27 mouse cellular contexts compared by ENCODE assay signal in the genomic region with DNA sequence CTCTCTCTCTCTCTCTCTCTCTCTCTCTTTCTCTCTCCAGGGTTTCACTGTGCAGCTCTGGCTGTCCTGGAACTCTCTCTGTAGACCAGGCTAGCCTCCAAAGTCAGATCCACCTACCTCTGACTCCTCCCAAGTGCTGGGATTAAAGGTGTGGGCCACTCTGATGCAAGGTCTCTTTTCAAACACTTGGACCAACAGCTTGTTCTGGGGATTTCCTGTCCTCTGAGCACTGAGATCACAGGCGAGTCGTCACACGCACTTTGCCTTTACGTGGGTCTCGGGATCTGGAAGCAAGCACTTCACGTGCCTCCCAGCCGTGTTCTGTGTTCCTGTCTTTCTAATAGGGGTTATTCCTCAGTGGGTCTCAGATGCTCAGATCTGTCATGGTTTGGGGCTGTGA. TPM values are rescaled to one million over a fixed set of nuclear protein-coding genes. Genes with fewer than 3 reads are reported as not detected.
DNase-seq lines count a peak whose midpoint lies in the region; ATAC-seq and TF ChIP-seq lines count a peak whose summit lies in the region.
"Had no signal": no experiment of that assay in that cellular context is flagged by ENCODE, and none has a peak within 500 bp of the region (broad histone marks: within the 10 kb centered on the region; RNA-seq: fewer than 3 reads in every experiment).

No protein-coding gene starts in this region.

- H3K27me3 ChIP-seq in limb, embryonic 14.5 days (ENCODE audit: control insufficient read depth, insufficient read depth, low read length) = no peaks in the 10 kb centered on the region
- H3K27me3 ChIP-seq in limb, embryonic 10.5 days (ENCODE audit: low read depth, poor library complexity, severe bottlenecking) = no peaks in the 10 kb centered on the region
- H3K27me3 ChIP-seq in embryonic facial prominence, embryonic 15.5 days = no peaks in the 10 kb centered on the region
- no peaks in the 10 kb centered on the region for H3K27me3 ChIP-seq in limb, embryonic 15.5 days
- H3K27me3 ChIP-seq: embryonic facial prominence, embryonic 12.5 days; heart, embryonic 12.5 days; hindbrain, embryonic 13.5 days; intestine, embryonic 15.5 days had no signal

- ATAC-seq in limb, embryonic 14.5 days (ENCODE audit: low FRiP score, low read depth) = no peak
- no peak for ATAC-seq in embryonic facial prominence, embryonic 15.5 days (ENCODE audit: insufficient number of reproducible peaks, low FRiP score, low TSS enrichment, low read depth)
- no peak for ATAC-seq in limb, embryonic 15.5 days (ENCODE audit: insufficient number of reproducible peaks, low FRiP score, low TSS enrichment, low read depth)
- ATAC-seq: forebrain, embryonic 14.5 days; forebrain, postnatal 0 days; hindbrain, embryonic 16.5 days; intestine, embryonic 15.5 days had no signal

- no peaks in the 10 kb centered on the region for H3K9me3 ChIP-seq in limb, embryonic 14.5 days (ENCODE audit: control insufficient read depth, low read length)
- no peaks in the 10 kb centered on the region for H3K9me3 ChIP-seq in limb, embryonic 10.5 days (replicated peaks)
- H3K9me3 ChIP-seq in embryonic facial prominence, embryonic 15.5 days (replicated peaks) = no peaks in the 10 kb centered on the region
- no peaks in the 10 kb centered on the region for H3K9me3 ChIP-seq in limb, embryonic 15.5 days
- H3K9me3 ChIP-seq: embryonic facial prominence, embryonic 12.5 days; heart, embryonic 12.5 days; heart, embryonic 15.5 days; hindbrain, embryonic 10.5 days; hindbrain, embryonic 13.5 days; intestine, embryonic 15.5 days had no signal

- WGBS in limb, embryonic 14.5 days = 63% methylated on average over 7 of the region's 7 CpGs
- 87% methylated on average over 7 of the region's 7 CpGs for WGBS in limb, embryonic 10.5 days
- WGBS in embryonic facial prominence, embryonic 15.5 days = 65% methylated on average over 7 of the region's 7 CpGs
- 49% methylated on average over 7 of the region's 7 CpGs for WGBS in limb, embryonic 15.5 days

- no peak for TF ChIP-seq POLR2A in limb, embryonic 14.5 days (IDR thresholded peaks at IDR 0.05; ENCODE audit: borderline replicate concordance, extremely low read depth, insufficient read depth, insufficient read length)

- no peak overlapping the region for H3K4me3 ChIP-seq in limb, embryonic 14.5 days (replicated peaks; ENCODE audit: low read length)
- H3K4me3 ChIP-seq in limb, embryonic 10.5 days = no peak overlapping the region
- H3K4me3 ChIP-seq in embryonic facial prominence, embryonic 15.5 days (replicated peaks) = no peak overlapping the region
- no peak overlapping the region for H3K4me3 ChIP-seq in limb, embryonic 15.5 days
- H3K4me3 ChIP-seq: embryonic facial prominence, embryonic 12.5 days; gastrocnemius, adult 2 months; heart, embryonic 12.5 days; heart, embryonic 15.5 days; hindbrain, embryonic 10.5 days; hindbrain, embryonic 13.5 days; intestine, embryonic 15.5 days had no signal

- no peaks in the 10 kb centered on the region for H3K4me1 ChIP-seq in limb, embryonic 14.5 days (ENCODE audit: control insufficient read depth, insufficient read depth, low read length)
- H3K4me1 ChIP-seq in limb, embryonic 10.5 days = peaks cover 20% of the 10 kb centered on the region
- peaks cover 13% of the 10 kb centered on the region for H3K4me1 ChIP-seq in embryonic facial prominence, embryonic 15.5 days
- H3K4me1 ChIP-seq in limb, embryonic 15.5 days = peaks cover 13% of the 10 kb centered on the region; the same call in 1 of the 2 replicates
- H3K4me1 ChIP-seq: heart, embryonic 15.5 days; intestine, embryonic 15.5 days had no signal

- no peak overlapping the region for H3K9ac ChIP-seq in limb, embryonic 14.5 days (ENCODE audit: low read depth, low read length, severe bottlenecking)
- H3K9ac ChIP-seq in embryonic facial prominence, embryonic 15.5 days = no peak overlapping the region
- H3K9ac ChIP-seq in limb, embryonic 15.5 days = no peak overlapping the region
- H3K9ac ChIP-seq: embryonic facial prominence, embryonic 12.5 days; forebrain, postnatal 0 days; heart, embryonic 12.5 days; heart, embryonic 15.5 days; hindbrain, embryonic 13.5 days; intestine, embryonic 15.5 days had no signal

- no peak for DNase-seq in limb, embryonic 14.5 days (ENCODE audit: low spot score)
- no peak for DNase-seq in limb, embryonic 10.5 days (ENCODE audit: low spot score)
- DNase-seq in embryo, embryonic 10 days (ENCODE audit: low spot score) = no peak
- DNase-seq in layer of hippocampus, adult 11-12 months (ENCODE audit: low spot score) = no peak
- DNase-seq: adrenal gland, adult 2 months; adrenal gland, postnatal 14 days; cerebellum, adult 11 months; cerebellum, adult 8-10 months; cerebellum, postnatal 10 days; cerebellum, postnatal 36 days; forebrain, postnatal 0 days; gastrocnemius, adult 2 months; gastrocnemius, postnatal 14 days; heart, adult 18-20 months; heart, postnatal 10 days; heart, postnatal 36 days had no signal

- H3K27ac ChIP-seq in limb, embryonic 14.5 days (replicated peaks; ENCODE audit: low read depth, low read length) = 0 out of 2 replicates have a peak overlapping the region, but pooled peaks have one; percentile 38
- H3K27ac ChIP-seq in limb, embryonic 10.5 days = no peak overlapping the region
- H3K27ac ChIP-seq in embryonic facial prominence, embryonic 15.5 days (replicated peaks) = peak overlapping the region; percentile 56
- peak overlapping the region; percentile 70 for H3K27ac ChIP-seq in limb, embryonic 15.5 days
- H3K27ac ChIP-seq: embryonic facial prominence, embryonic 12.5 days; gastrocnemius, adult 2 months; heart, embryonic 15.5 days; hindbrain, embryonic 13.5 days; intestine, embryonic 15.5 days had no signal

- no peak overlapping the region for H3K4me2 ChIP-seq in limb, embryonic 14.5 days (replicated peaks; ENCODE audit: low read depth, low read length, severe bottlenecking)
- H3K4me2 ChIP-seq in embryonic facial prominence, embryonic 15.5 days (replicated peaks) = no peak overlapping the region
- H3K4me2 ChIP-seq in limb, embryonic 15.5 days = no peak overlapping the region
- H3K4me2 ChIP-seq: embryonic facial prominence, embryonic 12.5 days; heart, embryonic 12.5 days; heart, embryonic 15.5 days; hindbrain, embryonic 13.5 days; intestine, embryonic 15.5 days had no signal

- H3K36me3 ChIP-seq in limb, embryonic 14.5 days (ENCODE audit: control insufficient read depth, insufficient read depth, low read length) = no peaks in the 10 kb centered on the region
- H3K36me3 ChIP-seq in limb, embryonic 10.5 days = no peaks in the 10 kb centered on the region
- H3K36me3 ChIP-seq in embryonic facial prominence, embryonic 15.5 days = no peaks in the 10 kb centered on the region
- H3K36me3 ChIP-seq in limb, embryonic 15.5 days = no peaks in the 10 kb centered on the region
- H3K36me3 ChIP-seq: embryonic facial prominence, embryonic 12.5 days; heart, embryonic 12.5 days; heart, embryonic 15.5 days; hindbrain, embryonic 10.5 days; hindbrain, embryonic 13.5 days; intestine, embryonic 15.5 days had no signal

RNA-seq across cellular contexts. Expression of a gene that starts 3.0 kb away (rescaled TPM):
- 0.33 TPM in 2 replicates for polyA plus RNA-seq in limb, embryonic 14.5 days (2012; rRNA removed)
- polyA plus RNA-seq in limb, embryonic 14.5 days (2014; fragmentation: Nextera tagmentation; extraction: Ambion mirVana) = 0.18 and 0.30 TPM in 2 replicates
- not detected in 2 replicates for polyA plus RNA-seq in limb, embryonic 10.5 days (2016; fragmentation: Nextera tagmentation; extraction: Ambion mirVana)
- 0.61 and 0.67 TPM in 2 replicates for polyA plus RNA-seq in embryonic facial prominence, embryonic 15.5 days (2015; fragmentation: Nextera tagmentation; extraction: Ambion mirVana)
- polyA plus RNA-seq in limb, embryonic 15.5 days (2015; fragmentation: Nextera tagmentation; extraction: Ambion mirVana) = 0.50 and 0.59 TPM in 2 replicates
- polyA plus RNA-seq: embryonic facial prominence, embryonic 12.5 days; forebrain, embryonic 11.5 days; hindbrain, embryonic 10.5 days; intestine, embryonic 15.5 days had no signal

RNA-seq across cellular contexts. Expression of a gene that starts 35.1 kb away (rescaled TPM):
- 18.6 TPM in 2 replicates for polyA plus RNA-seq in limb, embryonic 14.5 days (2012; rRNA removed)
- polyA plus RNA-seq in limb, embryonic 14.5 days (2014; fragmentation: Nextera tagmentation; extraction: Ambion mirVana) = 26.2 and 26.4 TPM in 2 replicates
- 10.1 and 17.7 TPM in 2 replicates for polyA plus RNA-seq in limb, embryonic 10.5 days (2016; fragmentation: Nextera tagmentation; extraction: Ambion mirVana)
- 39.9 and 41.3 TPM in 2 replicates for polyA plus RNA-seq in embryonic facial prominence, embryonic 15.5 days (2015; fragmentation: Nextera tagmentation; extraction: Ambion mirVana)
- polyA plus RNA-seq in limb, embryonic 15.5 days (2015; fragmentation: Nextera tagmentation; extraction: Ambion mirVana) = 30.9 and 35.1 TPM in 2 replicates
